Mouse (Mus musculus): ENCODE measurements around the gene Gm10644. TPM values are rescaled to one million over a fixed set of nuclear protein-coding genes. Genes with fewer than 3 reads are reported as not detected.

Gm10644 gene
- polyA plus RNA-seq, 1 experiment = 0.99 TPM

DNA sequence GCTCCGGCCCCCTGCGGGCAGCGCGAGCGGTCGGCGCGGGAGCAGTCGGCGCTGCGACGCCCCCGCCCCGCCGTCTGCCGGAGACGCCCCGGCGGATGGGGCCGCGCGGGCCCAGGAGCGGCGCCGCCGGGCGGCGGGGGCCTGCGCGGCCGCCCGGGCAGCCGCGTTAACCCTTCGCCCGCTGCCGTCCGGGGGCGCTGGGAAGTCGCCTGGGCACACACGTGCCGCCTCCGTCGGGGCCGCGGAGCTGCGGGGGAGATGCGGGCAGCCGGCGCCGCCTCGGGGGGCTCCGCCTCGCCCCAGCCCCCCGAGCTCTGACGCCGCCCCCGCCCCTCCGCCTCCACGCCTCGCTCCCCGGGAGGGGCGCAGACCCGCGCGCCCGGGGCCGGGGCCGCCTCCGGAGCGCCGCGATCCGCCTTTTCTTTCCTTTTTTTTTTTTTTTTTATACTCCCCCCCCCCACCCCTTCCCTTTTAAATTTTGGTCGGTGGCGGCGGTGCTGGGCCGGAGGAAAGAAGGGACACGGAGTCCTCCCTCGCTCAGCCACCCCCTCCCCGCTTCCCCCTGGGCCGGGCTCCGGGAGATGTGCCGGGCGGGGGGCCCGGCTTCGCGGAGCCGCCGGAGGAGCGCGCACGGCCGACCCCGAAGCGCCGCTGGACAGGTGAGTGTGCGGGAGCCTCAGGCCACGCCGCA lies 54.6 kb downstream of the Gm10644 start:
- Histone ChIP-seq H3K4me1 (ENCODE audit: control insufficient read depth, insufficient read depth, insufficient read length, low read length) (no peaks in the 10 kb centered on the region), H3K4me3 (ENCODE audit: insufficient read depth, low read depth, low read length) (peak overlapping the region; percentile 56), H3K27ac (replicated peaks; ENCODE audit: low read depth, low read length) (no peak overlapping the region)

DNA sequence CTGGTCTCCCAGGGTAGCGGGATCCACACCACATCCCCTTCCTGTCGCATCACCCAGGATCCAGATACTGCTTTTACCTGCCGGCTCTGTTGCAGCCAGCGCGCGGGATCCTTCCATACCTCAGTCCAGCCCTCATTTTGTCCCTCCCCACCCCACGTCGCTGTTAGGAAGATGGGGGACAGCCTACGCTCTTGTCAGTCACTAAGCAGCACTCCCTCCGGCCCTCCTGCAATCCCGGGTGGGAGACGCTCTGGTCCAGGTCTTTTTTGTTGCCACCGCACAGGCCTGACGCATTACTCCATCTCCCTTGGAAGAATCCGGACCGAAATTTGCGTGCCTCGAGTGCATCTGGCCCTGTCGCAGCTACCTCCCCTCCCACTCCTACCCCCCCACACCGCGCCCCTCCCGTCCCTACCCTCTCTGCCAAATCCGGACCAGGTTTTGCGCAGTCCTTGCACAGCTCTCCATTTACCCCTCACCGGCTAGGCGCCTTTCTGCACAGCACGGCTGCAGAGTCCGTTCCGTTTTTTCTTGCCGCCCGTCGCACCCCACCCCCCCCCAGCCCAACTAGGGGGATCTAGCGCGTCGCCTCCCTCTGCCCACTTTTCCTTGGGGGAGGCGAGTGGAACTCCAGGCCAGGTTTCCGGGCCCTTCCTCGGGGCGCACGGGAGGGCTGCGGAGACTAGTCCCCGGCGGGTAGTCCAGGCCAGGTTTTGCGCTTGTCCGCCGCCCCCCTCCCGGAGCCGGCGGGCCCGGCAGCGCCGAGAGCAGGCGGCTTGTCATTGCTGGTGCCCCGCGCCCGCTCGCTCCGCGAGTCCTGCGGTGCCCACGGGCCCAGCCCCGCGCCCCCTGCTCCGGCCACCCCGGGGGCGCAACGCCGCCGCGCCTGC lies 55.4 kb downstream of the Gm10644 start, which contains the start of gene Adgrl1:
TSS of gene Adgrl1 (plus strand) at position 743 of the 890 bp plus-strand sequence.
- Histone ChIP-seq H3K4me3 (ENCODE audit: insufficient read depth, low read depth, low read length) (peak within 1 kb of the TSS; percentile 56), H3K4me1 (ENCODE audit: control insufficient read depth, insufficient read depth, insufficient read length, low read length) (no peaks in the 10 kb centered on the region), H3K27ac (replicated peaks; ENCODE audit: low read depth, low read length) (no peak within 1 kb of the TSS)

DNA sequence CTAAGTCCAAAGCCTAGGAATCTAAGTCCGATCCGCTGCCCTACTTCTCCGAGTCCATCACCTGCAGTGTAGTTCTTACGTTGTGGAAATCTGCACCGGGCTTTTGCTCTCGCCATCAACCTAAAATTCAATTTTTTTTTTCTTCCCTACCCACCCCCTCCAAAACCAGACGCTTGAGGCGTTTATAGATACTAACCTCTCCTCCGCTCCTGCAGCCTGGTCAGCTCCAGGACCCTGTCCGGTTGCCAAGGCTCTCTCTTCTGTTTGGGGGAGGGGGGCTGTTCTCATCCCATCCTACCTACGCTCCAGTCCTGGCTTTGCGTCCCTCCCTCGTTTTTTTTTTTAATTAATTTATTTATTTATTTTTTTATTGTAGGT lies 56.0 kb downstream of the Gm10644 start:
- H3K4me3 ChIP-seq (ENCODE audit: insufficient read depth, low read depth, low read length) = peak overlapping the region; percentile 56
- H3K27ac ChIP-seq (replicated peaks; ENCODE audit: low read depth, low read length) = no peak overlapping the region
- H3K4me1 ChIP-seq (ENCODE audit: control insufficient read depth, insufficient read depth, insufficient read length, low read length) = no peaks in the 10 kb centered on the region

DNA sequence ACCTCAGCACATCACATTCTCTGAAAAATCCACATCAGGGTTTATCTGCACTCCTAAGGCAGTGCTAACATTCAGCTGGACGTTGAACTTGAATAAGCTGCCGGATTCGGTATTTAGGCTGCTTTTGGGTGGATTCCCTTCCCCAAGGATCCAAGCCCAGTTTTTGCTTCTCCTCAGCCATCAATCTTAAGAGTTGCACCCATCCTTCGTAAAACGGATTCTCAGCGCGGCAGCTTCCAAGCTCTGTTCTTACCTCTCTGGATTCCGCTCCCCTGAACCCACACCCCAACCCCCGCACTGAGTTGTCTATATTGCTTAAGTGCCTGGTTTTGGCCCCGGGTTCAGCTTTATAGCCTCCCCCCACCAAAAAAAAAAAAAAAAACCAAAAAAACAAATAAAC lies 56.5 kb downstream of the Gm10644 start:
- H3K4me3 ChIP-seq (ENCODE audit: insufficient read depth, low read depth, low read length) = no peak overlapping the region; the same call in 1 of the 2 replicates
- H3K27ac ChIP-seq (replicated peaks; ENCODE audit: low read depth, low read length) = no peak overlapping the region
- H3K4me1 ChIP-seq (ENCODE audit: control insufficient read depth, insufficient read depth, insufficient read length, low read length) = no peaks in the 10 kb centered on the region

DNA sequence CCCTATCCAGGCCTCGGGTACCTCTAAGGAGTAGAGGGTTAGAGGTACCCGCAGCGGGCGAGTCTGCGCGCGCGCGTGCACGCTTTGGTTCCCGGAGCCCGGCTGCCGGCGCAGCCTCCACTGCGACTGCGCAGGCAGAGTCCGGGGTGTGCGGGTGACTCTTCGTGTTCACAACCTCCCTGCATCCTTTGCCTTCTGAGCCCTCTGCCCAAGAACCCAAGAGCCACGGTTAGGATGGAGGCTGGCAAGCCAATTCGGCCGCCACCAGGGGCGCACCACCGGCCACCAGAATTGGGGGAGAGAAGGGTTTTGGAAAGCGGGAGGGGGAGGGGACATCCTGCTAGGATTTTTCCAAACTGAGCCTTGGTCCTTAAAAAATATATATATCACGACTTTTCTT lies 57.8 kb downstream of the Gm10644 start:
- Histone ChIP-seq H3K27ac (replicated peaks; ENCODE audit: low read depth, low read length) (no peak overlapping the region), H3K4me3 (ENCODE audit: insufficient read depth, low read depth, low read length) (0 out of 2 replicates have a peak overlapping the region, but pooled peaks have one; percentile 17), H3K4me1 (ENCODE audit: control insufficient read depth, insufficient read depth, insufficient read length, low read length) (no peaks in the 10 kb centered on the region)

DNA sequence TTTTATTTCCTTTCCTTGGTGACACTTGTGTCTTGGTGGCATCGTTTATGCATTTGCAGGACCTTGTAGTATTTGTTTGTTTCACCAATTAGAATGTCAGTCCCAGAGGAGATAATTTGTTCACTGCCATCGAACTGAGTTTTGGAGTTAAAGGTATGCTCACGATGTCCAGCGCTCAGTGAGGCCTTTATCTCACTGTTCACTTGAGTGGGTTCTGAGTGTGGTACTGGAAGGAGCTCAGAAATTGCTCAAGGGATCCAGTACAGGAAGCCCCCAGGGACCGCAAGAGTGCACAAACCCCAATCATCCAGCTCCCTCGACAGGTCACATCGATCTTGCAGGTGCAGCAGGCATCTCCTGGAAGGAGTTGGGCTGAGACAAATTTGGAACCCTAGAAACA lies 58.5 kb downstream of the Gm10644 start:
- no peak overlapping the region for H3K27ac ChIP-seq (replicated peaks; ENCODE audit: low read depth, low read length)
- H3K4me3 ChIP-seq (ENCODE audit: insufficient read depth, low read depth, low read length) = no peak overlapping the region
- H3K4me1 ChIP-seq (ENCODE audit: control insufficient read depth, insufficient read depth, insufficient read length, low read length) = no peaks in the 10 kb centered on the region

DNA sequence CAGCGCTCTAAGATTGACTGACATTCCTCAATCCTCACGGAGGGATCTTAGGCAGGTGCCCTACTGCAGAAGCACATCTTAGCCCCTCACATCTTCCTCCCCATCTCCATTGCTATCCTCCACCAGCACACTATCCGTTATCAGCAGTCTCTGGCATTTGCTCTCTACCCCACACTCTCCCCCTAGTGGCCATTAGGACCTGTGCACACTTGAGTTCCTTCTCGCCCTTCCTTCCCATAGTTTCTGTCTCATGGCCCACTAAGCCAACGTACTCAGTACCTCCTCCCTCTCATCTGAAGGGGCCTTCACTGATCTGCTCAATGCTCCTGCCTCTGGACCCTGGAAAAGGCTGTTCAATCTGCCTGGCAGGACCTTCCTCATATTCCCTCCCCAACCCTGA lies 59.1 kb downstream of the Gm10644 start:
- H3K4me3 ChIP-seq (ENCODE audit: insufficient read depth, low read depth, low read length) = no peak overlapping the region
- no peaks in the 10 kb centered on the region for H3K4me1 ChIP-seq (ENCODE audit: control insufficient read depth, insufficient read depth, insufficient read length, low read length)
- H3K27ac ChIP-seq (replicated peaks; ENCODE audit: low read depth, low read length) = no peak overlapping the region

DNA sequence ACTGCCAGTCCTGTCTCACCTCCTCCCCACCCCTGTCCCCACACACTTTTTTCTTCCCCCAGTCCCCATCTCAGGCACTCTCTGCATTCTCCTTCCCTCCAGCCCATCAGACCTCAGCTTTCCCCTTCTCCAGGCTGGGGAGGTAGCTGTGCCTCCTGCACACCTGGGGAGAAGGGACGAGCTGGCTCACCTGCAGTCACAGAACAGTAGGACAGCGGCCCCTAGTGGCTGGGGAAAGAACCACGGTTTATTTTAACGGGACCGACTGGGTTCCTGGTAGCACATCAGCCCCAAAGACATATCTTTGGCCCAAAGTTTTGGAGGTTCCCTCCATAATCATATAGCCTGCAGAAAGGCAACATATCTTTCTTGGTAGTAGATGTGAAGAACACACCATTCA lies 61.1 kb downstream of the Gm10644 start:
- no peak overlapping the region for H3K27ac ChIP-seq (replicated peaks; ENCODE audit: low read depth, low read length)
- no peaks in the 10 kb centered on the region for H3K4me1 ChIP-seq (ENCODE audit: control insufficient read depth, insufficient read depth, insufficient read length, low read length)
- H3K4me3 ChIP-seq (ENCODE audit: insufficient read depth, low read depth, low read length) = no peak overlapping the region

DNA sequence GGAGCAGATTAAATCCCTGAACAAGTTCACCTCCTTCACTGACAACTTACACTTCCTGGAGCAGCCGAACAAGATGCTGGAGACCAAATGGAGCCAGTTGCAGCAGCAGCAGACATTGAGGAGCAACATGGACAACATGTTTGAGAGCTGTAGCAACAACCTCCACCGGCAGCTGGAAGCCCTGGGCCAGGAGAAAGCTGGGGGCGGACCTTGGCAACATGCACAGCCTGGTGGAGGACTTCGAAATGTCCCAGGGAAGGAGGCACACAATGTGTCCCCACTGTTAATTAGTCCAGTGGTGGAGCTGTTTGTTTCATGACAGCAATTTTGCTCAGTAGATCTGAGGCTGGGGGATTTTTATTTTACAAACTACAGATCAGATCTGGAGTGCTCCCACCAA lies 62.9 kb downstream of the Gm10644 start:
- H3K27ac ChIP-seq (replicated peaks; ENCODE audit: low read depth, low read length) = no peak overlapping the region
- H3K4me1 ChIP-seq (ENCODE audit: control insufficient read depth, insufficient read depth, insufficient read length, low read length) = no peaks in the 10 kb centered on the region
- no peak overlapping the region for H3K4me3 ChIP-seq (ENCODE audit: insufficient read depth, low read depth, low read length)

DNA sequence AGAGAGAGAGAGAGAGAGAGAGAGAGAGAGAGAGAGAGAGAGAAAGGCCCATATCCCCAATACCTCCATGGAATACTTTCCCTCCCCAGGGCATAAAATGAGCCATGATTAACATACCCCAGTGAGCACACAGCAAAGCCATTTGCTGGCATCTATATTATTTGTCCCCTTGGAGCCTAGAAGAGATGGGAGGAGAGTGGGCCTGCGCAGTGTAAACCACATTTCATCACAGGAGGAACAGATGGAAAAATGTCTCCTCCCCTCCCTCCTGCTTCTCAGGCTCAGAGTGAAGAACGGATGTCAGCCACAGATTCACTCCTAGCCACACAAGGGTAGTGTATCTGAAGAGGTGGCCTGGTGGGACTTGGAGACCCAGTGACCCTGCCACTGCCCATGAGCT lies 66.6 kb downstream of the Gm10644 start:
- H3K27ac ChIP-seq (replicated peaks; ENCODE audit: low read depth, low read length) = no peak overlapping the region
- H3K4me1 ChIP-seq (ENCODE audit: control insufficient read depth, insufficient read depth, insufficient read length, low read length) = no peaks in the 10 kb centered on the region
- no peak overlapping the region for H3K4me3 ChIP-seq (ENCODE audit: insufficient read depth, low read depth, low read length)

Other genes starting within 250 kb of the Gm10644 start
- 7.7 and 14.1 TPM in 2 replicates for gene Ddx39, start 240.0 kb downstream of the Gm10644 start, polyA plus RNA-seq (2012; ENCODE audit: insufficient read depth, insufficient read length, missing spikeins)
- gene Adgre5, start 213.9 kb downstream of the Gm10644 start, polyA plus RNA-seq (2012; ENCODE audit: insufficient read depth, insufficient read length, missing spikeins) = 30.1 and 34.2 TPM in 2 replicates
- 1.5 and 1.6 TPM in 2 replicates for gene Adgrl1, start 55.1 kb downstream of the Gm10644 start, polyA plus RNA-seq (2012; ENCODE audit: insufficient read depth, insufficient read length, missing spikeins)
- 3.3 and 3.8 TPM in 2 replicates for gene Asf1b, start 302 bp upstream of the Gm10644 start, polyA plus RNA-seq (2012; ENCODE audit: insufficient read depth, insufficient read length, missing spikeins)
- gene Prkaca, start 17.8 kb upstream of the Gm10644 start, polyA plus RNA-seq (2012; ENCODE audit: insufficient read depth, insufficient read length, missing spikeins) = 270 and 332 TPM in 2 replicates
- 12.0 and 12.4 TPM in 2 replicates for gene Samd1, start 42.5 kb upstream of the Gm10644 start, polyA plus RNA-seq (2012; ENCODE audit: insufficient read depth, insufficient read length, missing spikeins)
- not detected in 2 replicates for gene 1700067K01Rik, start 46.3 kb upstream of the Gm10644 start, polyA plus RNA-seq (2012; ENCODE audit: insufficient read depth, insufficient read length, missing spikeins)
- not detected in 2 replicates for gene 2210011C24Rik, start 57.0 kb upstream of the Gm10644 start, polyA plus RNA-seq (2012; ENCODE audit: insufficient read depth, insufficient read length, missing spikeins)
- gene Palm3, start 66.3 kb upstream of the Gm10644 start, polyA plus RNA-seq (2012; ENCODE audit: insufficient read depth, insufficient read length, missing spikeins) = not detected in 2 replicates
- gene Il27ra, start 87.4 kb upstream of the Gm10644 start, polyA plus RNA-seq (2012; ENCODE audit: insufficient read depth, insufficient read length, missing spikeins) = not detected in 2 replicates
- not detected in 2 replicates for gene Rln3, start 89.8 kb upstream of the Gm10644 start, polyA plus RNA-seq (2012; ENCODE audit: insufficient read depth, insufficient read length, missing spikeins)
- 1.7 and 2.2 TPM in 2 replicates for gene Gm10643, start 109.9 kb upstream of the Gm10644 start, polyA plus RNA-seq (2012; ENCODE audit: insufficient read depth, insufficient read length, missing spikeins)
- gene Rfx1, start 111.6 kb upstream of the Gm10644 start, polyA plus RNA-seq (2012; ENCODE audit: insufficient read depth, insufficient read length, missing spikeins) = 2.7 and 3.1 TPM in 2 replicates
- 3.9 TPM in 2 replicates for gene Dcaf15, start 149.6 kb upstream of the Gm10644 start, polyA plus RNA-seq (2012; ENCODE audit: insufficient read depth, insufficient read length, missing spikeins)
- gene Podnl1, start 170.8 kb upstream of the Gm10644 start, polyA plus RNA-seq (2012; ENCODE audit: insufficient read depth, insufficient read length, missing spikeins) = not detected in 2 replicates
- 6.8 and 7.1 TPM in 2 replicates for gene Cc2d1a, start 192.7 kb upstream of the Gm10644 start, polyA plus RNA-seq (2012; ENCODE audit: insufficient read depth, insufficient read length, missing spikeins)
- 0.79 TPM in 1 of 2 replicates, not detected in the other for gene 4930432K21Rik, start 192.8 kb upstream of the Gm10644 start, polyA plus RNA-seq (2012; ENCODE audit: insufficient read depth, insufficient read length, missing spikeins)
- not detected in 2 replicates for gene Nanos3, start 230.0 kb upstream of the Gm10644 start, polyA plus RNA-seq (2012; ENCODE audit: insufficient read depth, insufficient read length, missing spikeins)